Mouse (Mus musculus) embryonic facial prominence, embryonic 14.5 days (tissue): ENCODE data around the gene Fam32a. TPM values are rescaled to one million over a fixed set of nuclear protein-coding genes. Genes with fewer than 3 reads are reported as not detected.

Experiments
- ATAC-seq: fragments of 200-750 bp; cut with Nextera tagmentation; 2 replicates; pipeline ENCODE4 v1.8.0; 2017; ENCODE audit warnings: low read depth, moderate number of reproducible peaks, moderate TSS enrichment
- DNase-seq: peaks from one replicate; pipeline ENCODE4 v3.0.0-alpha.2; 2015; ENCODE audit warnings: low spot score
- H3K27ac ChIP-seq: fragments of 300-500 bp; sonication (generic); replicated peaks from 2 replicates; pipeline ENCODE4 v1.5.1; 2014; ENCODE audit warnings: low read depth, mild to moderate bottlenecking, low read length, moderate library complexity
- H3K27me3 ChIP-seq: fragments of 300-500 bp; sonication (generic); replicated peaks from 2 replicates; pipeline ENCODE4 v1.6.1; 2014; ENCODE audit warnings: low read length; ENCODE audit not compliant: control insufficient read depth, insufficient read depth
- H3K36me3 ChIP-seq: fragments of 300-500 bp; sonication (generic); 2 replicates; pipeline ENCODE4 v1.6.1; 2014; ENCODE audit warnings: low read length, mixed read lengths; ENCODE audit not compliant: control insufficient read depth, insufficient read depth
- H3K4me1 ChIP-seq: fragments of 300-500 bp; sonication (generic); 2 replicates; pipeline ENCODE4 v1.6.1; 2014; ENCODE audit warnings: antibody characterized with exemption, low read length; ENCODE audit not compliant: control insufficient read depth, insufficient read depth
- H3K4me2 ChIP-seq: fragments of 300-500 bp; sonication (generic); 2 replicates; pipeline ENCODE4 v1.6.1; 2014; ENCODE audit warnings: low read depth, mild to moderate bottlenecking, low read length, moderate library complexity, mixed read lengths
- H3K4me3 ChIP-seq: fragments of 300-500 bp; sonication (generic); 2 replicates; pipeline ENCODE4 v1.5.1; 2014; ENCODE audit warnings: low read depth, mild to moderate bottlenecking, low read length
- H3K9ac ChIP-seq: fragments of 300-500 bp; sonication (generic); 2 replicates; pipeline ENCODE4 v1.6.1; 2014; ENCODE audit warnings: low read depth, mild to moderate bottlenecking, low read length, moderate library complexity, mixed read lengths
- H3K9me3 ChIP-seq: fragments of 300-500 bp; sonication (generic); 2 replicates; pipeline ENCODE4 v1.6.1; 2016; ENCODE audit warnings: low read length; ENCODE audit not compliant: control insufficient read depth
- WGBS: fragments of 180-500 bp; shearing (Covaris S2); extraction: QIAGEN DNeasy Blood & Tissue Kit; methylation state at CpG from one replicate; pipeline ENCODE4 v1.1.7; 2014; 5-methylcytosine and 5-hydroxymethylcytosine counted together
- polyA plus RNA-seq: library from polyadenylated mRNA; unstranded; fragments of >200 nt; fragmentation: Nextera tagmentation; extraction: Ambion mirVana; gene quantifications from 2 replicates; pipeline ENCODE4 v1.2.1, GENCODE M21; 2014

The Fam32a gene
- polyA plus RNA-seq, 1 experiment from 2014 or later = 57.6 TPM

GRCm38 (mm10) chr8:72257902-72258238, 38.3 kb downstream of the Fam32a start:
- Histone ChIP-seq H3K4me3 (no peak overlapping the region), H3K9ac (no peak overlapping the region), H3K36me3 (peaks cover 28% of the 10 kb centered on the region), H3K27me3 (no peaks in the 10 kb centered on the region), H3K4me1 (no peaks in the 10 kb centered on the region; the same call in 1 of the 2 replicates), H3K9me3 (no peaks in the 10 kb centered on the region), H3K27ac (no peak overlapping the region), H3K4me2 (no peak overlapping the region)
- WGBS = 100% methylated on average over 1 of the region's 1 CpGs
- ATAC-seq (no peak), DNase-seq (no peak)

GRCm38 (mm10) chr8:72259862-72260261, 40.3 kb downstream of the Fam32a start:
- no peak for ATAC-seq
- Histone ChIP-seq H3K9me3 (no peaks in the 10 kb centered on the region), H3K36me3 (peaks cover 10% of the 10 kb centered on the region; the same call in 1 of the 2 replicates), H3K4me2 (no peak overlapping the region), H3K4me3 (no peak overlapping the region), H3K9ac (no peak overlapping the region), H3K27me3 (no peaks in the 10 kb centered on the region), H3K4me1 (no peaks in the 10 kb centered on the region; the same call in 1 of the 2 replicates), H3K27ac (no peak overlapping the region)
- 70% methylated on average over 2 of the region's 2 CpGs for WGBS
- no peak for DNase-seq

- Histone ChIP-seq H3K27me3 (no peaks in the 10 kb centered on the region), H3K9me3 (no peaks in the 10 kb centered on the region), H3K9ac (no peak overlapping the region), H3K4me1 (no peaks in the 10 kb centered on the region; the same call in 1 of the 2 replicates), H3K36me3 (peaks cover 4% of the 10 kb centered on the region; the same call in 1 of the 2 replicates), H3K4me3 (no peak overlapping the region), H3K27ac (no peak overlapping the region), H3K4me2 (no peak overlapping the region)
- DNase-seq (no peak), ATAC-seq (no peak)
- WGBS = 46% methylated on average over 4 of the region's 4 CpGs
Measured at GRCm38 (mm10) chr8:72260585-72260984, 41.1 kb downstream of the Fam32a start.

- ATAC-seq = peak; percentile 64; the same call in 1 of the 2 replicates
Measured at GRCm38 (mm10) chr8:72261019-72261418, 41.5 kb downstream of the Fam32a start.

GRCm38 (mm10) chr8:72261431-72261830, 41.9 kb downstream of the Fam32a start:
- no peak overlapping the region for H3K4me3 ChIP-seq
- H3K9me3 ChIP-seq = no peaks in the 10 kb centered on the region
- H3K36me3 ChIP-seq = 0 out of 2 replicates have a peak, but pooled peaks cover 4% of the 10 kb centered on the region
- no peaks in the 10 kb centered on the region for H3K27me3 ChIP-seq
- ATAC-seq (no peak), DNase-seq (no peak)
- no peak overlapping the region for H3K27ac ChIP-seq
- H3K9ac ChIP-seq = no peak overlapping the region
- H3K4me1 ChIP-seq = no peaks in the 10 kb centered on the region; the same call in 1 of the 2 replicates
- no peak overlapping the region for H3K4me2 ChIP-seq

More at GRCm38 (mm10) chr8:72261019-72261418, 41.5 kb downstream of the Fam32a start:
- no peaks in the 10 kb centered on the region; the same call in 1 of the 2 replicates for H3K4me1 ChIP-seq
- H3K27me3 ChIP-seq = no peaks in the 10 kb centered on the region
- no peak overlapping the region for H3K9ac ChIP-seq
- H3K9me3 ChIP-seq = no peaks in the 10 kb centered on the region
- no peak overlapping the region for H3K4me3 ChIP-seq
- WGBS = 28% methylated on average over 2 of the region's 2 CpGs
- H3K36me3 ChIP-seq = 0 out of 2 replicates have a peak, but pooled peaks cover 4% of the 10 kb centered on the region
- no peak overlapping the region for H3K4me2 ChIP-seq
- peak; percentile 78 for DNase-seq
- no peak overlapping the region for H3K27ac ChIP-seq

GRCm38 (mm10) chr8:72261872-72262271, 42.3 kb downstream of the Fam32a start:
- DNase-seq = peak; percentile 12
- Histone ChIP-seq H3K4me3 (no peak overlapping the region), H3K36me3 (0 out of 2 replicates have a peak, but pooled peaks cover 2% of the 10 kb centered on the region), H3K9me3 (no peaks in the 10 kb centered on the region), H3K27ac (no peak overlapping the region), H3K9ac (no peak overlapping the region), H3K4me1 (no peaks in the 10 kb centered on the region; the same call in 1 of the 2 replicates), H3K27me3 (no peaks in the 10 kb centered on the region), H3K4me2 (no peak overlapping the region)
- 57% methylated on average over 5 of the region's 5 CpGs for WGBS
- no peak for ATAC-seq

- no peak overlapping the region for H3K27ac ChIP-seq
- no peaks in the 10 kb centered on the region for H3K9me3 ChIP-seq
- H3K4me2 ChIP-seq = no peak overlapping the region
- DNase-seq (no peak), ATAC-seq (no peak)
- H3K4me3 ChIP-seq = no peak overlapping the region
- no peak overlapping the region for H3K9ac ChIP-seq
- H3K4me1 ChIP-seq = no peaks in the 10 kb centered on the region; the same call in 1 of the 2 replicates
- no peaks in the 10 kb centered on the region for H3K36me3 ChIP-seq
- no peaks in the 10 kb centered on the region for H3K27me3 ChIP-seq
- 85% methylated on average over 2 of the region's 2 CpGs for WGBS
Measured at GRCm38 (mm10) chr8:72262756-72263155, 43.2 kb downstream of the Fam32a start.

- no peak for DNase-seq
Measured at GRCm38 (mm10) chr8:72263451-72263850, 43.9 kb downstream of the Fam32a start.

GRCm38 (mm10) chr8:72265342-72265741, 45.8 kb downstream of the Fam32a start:
- H3K27ac ChIP-seq = no peak overlapping the region
- no peak overlapping the region for H3K4me2 ChIP-seq
- no peak for DNase-seq
- no peak overlapping the region for H3K4me3 ChIP-seq
- H3K9me3 ChIP-seq = no peaks in the 10 kb centered on the region
- no peak for ATAC-seq
- no peaks in the 10 kb centered on the region; the same call in 1 of the 2 replicates for H3K4me1 ChIP-seq
- H3K36me3 ChIP-seq = no peaks in the 10 kb centered on the region
- no peaks in the 10 kb centered on the region for H3K27me3 ChIP-seq
- WGBS = 60% methylated on average over 4 of the region's 7 CpGs
- no peak overlapping the region for H3K9ac ChIP-seq

More at GRCm38 (mm10) chr8:72263451-72263850, 43.9 kb downstream of the Fam32a start:
- WGBS = 71% methylated on average over 7 of the region's 7 CpGs
- no peak overlapping the region for H3K4me2 ChIP-seq
- no peak for ATAC-seq
- no peaks in the 10 kb centered on the region for H3K27me3 ChIP-seq
- no peak overlapping the region for H3K4me3 ChIP-seq
- H3K36me3 ChIP-seq = no peaks in the 10 kb centered on the region
- H3K27ac ChIP-seq = no peak overlapping the region
- H3K4me1 ChIP-seq = no peaks in the 10 kb centered on the region; the same call in 1 of the 2 replicates
- no peaks in the 10 kb centered on the region for H3K9me3 ChIP-seq
- no peak overlapping the region for H3K9ac ChIP-seq
